Mouse (Mus musculus) C2C12 (cell line): Measurements from ENCODE around the gene Ncan. TPM values are rescaled to one million over a fixed set of nuclear protein-coding genes. Genes with fewer than 3 reads are reported as not detected.

ENCODE experiments used
- H3K27me3 ChIP-seq: one replicate; pipeline ENCODE4 v1.6.1; 2011; ENCODE audit not compliant: control insufficient read depth, insufficient read depth, insufficient read length
- H3K36me3 ChIP-seq: one replicate; pipeline ENCODE4 v1.6.1; 2011; ENCODE audit not compliant: control insufficient read depth, insufficient read depth
- H3K4me3 ChIP-seq: one replicate; pipeline ENCODE4 v1.5.1; 2011; ENCODE audit warnings: mild to moderate bottlenecking, control low read depth; ENCODE audit not compliant: poor library complexity, insufficient read depth, severe bottlenecking
- H3K79me2 ChIP-seq: one replicate; pipeline ENCODE4 v1.6.1; 2011; ENCODE audit not compliant: control insufficient read depth, insufficient read depth
- H3K79me3 ChIP-seq: one replicate; pipeline ENCODE4 v1.6.1; 2011; ENCODE audit warnings: low read depth, control low read depth
- H3ac ChIP-seq: one replicate; pipeline ENCODE3; 2011; ENCODE audit warnings: low read depth; ENCODE audit not compliant: control insufficient read depth, insufficient read length
- CEBPB ChIP-seq: IDR thresholded peaks from one replicate; pipeline ENCODE4 v1.6.1; 2011; ENCODE audit warnings: low read depth, mild to moderate bottlenecking, control low read depth, moderate library complexity
- CTCF ChIP-seq: IDR thresholded peaks from one replicate; pipeline ENCODE4 v1.5.1; 2011; ENCODE audit not compliant: control insufficient read depth, insufficient read depth, insufficient read length
- FOSL1 ChIP-seq: IDR thresholded peaks from one replicate; pipeline ENCODE4 v1.8.0; 2011; ENCODE audit warnings: mild to moderate bottlenecking, low read length; ENCODE audit not compliant: poor library complexity, insufficient read depth, severe bottlenecking
- MAX ChIP-seq: IDR thresholded peaks from one replicate; pipeline ENCODE4 v1.6.1; 2011; ENCODE audit warnings: mild to moderate bottlenecking, control low read depth
- MYOD1 ChIP-seq: IDR thresholded peaks from one replicate; pipeline ENCODE4 v1.6.1; 2011; ENCODE audit warnings: low read depth; ENCODE audit not compliant: control insufficient read depth, insufficient read length
- MYOG ChIP-seq: IDR thresholded peaks from one replicate; pipeline ENCODE4 v1.6.1; 2011; ENCODE audit not compliant: control insufficient read depth, insufficient read length; ENCODE audit errors: extremely low read depth
- USF1 ChIP-seq: IDR thresholded peaks from one replicate; pipeline ENCODE4 v1.6.1; 2011; ENCODE audit warnings: low read depth, mild to moderate bottlenecking, control low read depth, moderate library complexity
- polyA plus RNA-seq: library from polyadenylated mRNA; unstranded; fragments of >200 nt; fragmentation: generic; extraction: Trizol; gene quantifications from one replicate; pipeline ENCODE4 v1.2.1, GENCODE M21; 2012; ENCODE audit warnings: missing spikeins

The Ncan gene
- polyA plus RNA-seq, 1 experiment = not detected

DNA sequence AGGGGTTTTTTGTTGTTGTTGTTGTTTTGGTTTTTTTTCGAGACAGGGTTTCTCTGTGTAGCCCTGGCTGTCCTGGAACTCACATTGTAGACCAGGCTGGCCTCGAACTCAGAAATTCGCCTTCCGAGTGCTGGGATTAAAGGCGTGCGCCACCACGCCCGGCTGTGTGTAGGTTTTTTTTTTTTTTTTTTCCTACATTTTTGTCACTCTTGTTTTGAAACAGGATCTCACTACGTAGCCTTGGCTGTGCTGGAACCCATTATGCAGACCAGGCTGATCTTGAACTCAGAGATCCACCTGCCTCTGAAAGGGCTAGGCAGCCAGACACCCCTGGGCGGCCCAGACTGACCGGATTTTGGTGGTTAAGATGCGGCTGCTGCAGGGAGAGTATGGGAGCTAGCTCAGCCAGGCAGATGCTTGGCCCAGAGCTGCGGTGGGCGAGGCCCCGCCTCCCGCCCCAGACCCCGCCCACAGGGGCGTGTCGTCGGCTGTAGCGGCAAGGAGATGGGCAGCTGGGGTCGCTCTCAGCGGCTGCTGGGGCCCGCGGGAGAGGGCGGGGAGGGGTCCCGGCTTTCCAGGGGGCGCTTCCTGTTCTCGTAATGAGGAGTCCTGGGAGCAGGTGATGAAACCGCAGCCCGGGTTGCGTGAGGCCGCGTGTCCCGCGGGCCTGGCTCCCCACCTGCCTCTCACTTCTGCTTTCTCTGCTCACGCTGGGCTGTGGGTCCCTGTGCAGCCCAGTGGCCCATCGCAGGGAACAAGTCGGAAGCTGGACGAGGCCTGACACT lies 37.6 kb upstream of the Ncan start:
- TF ChIP-seq CEBPB (no peak), FOSL1 (no peak), MYOG (no peak), CTCF (no peak), MAX (no peak), MYOD1 (no peak), USF1 (no peak)
- Histone ChIP-seq H3K36me3 (no peaks in the 10 kb centered on the region), H3K4me3 (no peak overlapping the region), H3ac (no peak overlapping the region), H3K79me2 (no peaks in the 10 kb centered on the region), H3K79me3 (no peaks in the 10 kb centered on the region), H3K27me3 (peaks cover 33% of the 10 kb centered on the region)

DNA sequence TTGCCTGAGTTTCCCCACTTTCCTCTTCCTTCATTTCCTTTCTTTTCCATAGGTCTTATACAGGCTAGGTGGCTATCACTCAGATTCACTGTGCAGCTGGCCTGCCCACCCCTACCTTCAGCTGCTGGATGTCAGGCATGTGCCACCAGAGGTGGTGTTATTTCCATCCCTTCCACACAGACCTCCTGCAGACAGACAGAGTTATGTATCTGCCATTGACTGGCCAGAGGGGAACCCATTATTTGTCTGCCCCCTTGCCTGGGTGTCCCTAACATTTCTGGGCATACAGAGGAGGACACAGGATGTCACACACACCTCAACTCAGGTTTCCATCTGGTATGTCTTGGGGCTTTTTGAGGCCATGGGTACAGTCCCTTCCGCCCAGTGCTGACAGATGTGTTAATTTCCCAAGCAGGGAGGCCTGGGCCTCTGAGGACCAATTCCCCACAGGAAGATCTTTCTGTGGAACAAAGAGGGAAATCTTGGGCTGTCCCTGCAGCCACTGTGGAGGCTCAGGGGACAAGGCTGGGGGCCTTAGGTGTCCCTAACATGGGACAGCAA lies 36.6 kb upstream of the Ncan start:
- H3K27me3 ChIP-seq = peaks cover 32% of the 10 kb centered on the region
- TF ChIP-seq MAX (no peak), CTCF (no peak), MYOD1 (no peak), MYOG (no peak), FOSL1 (no peak), CEBPB (no peak)
- H3ac ChIP-seq = no peak overlapping the region
- H3K36me3 ChIP-seq = no peaks in the 10 kb centered on the region
- H3K4me3 ChIP-seq = no peak overlapping the region
- no peaks in the 10 kb centered on the region for H3K79me3 ChIP-seq
- H3K79me2 ChIP-seq = no peaks in the 10 kb centered on the region

DNA sequence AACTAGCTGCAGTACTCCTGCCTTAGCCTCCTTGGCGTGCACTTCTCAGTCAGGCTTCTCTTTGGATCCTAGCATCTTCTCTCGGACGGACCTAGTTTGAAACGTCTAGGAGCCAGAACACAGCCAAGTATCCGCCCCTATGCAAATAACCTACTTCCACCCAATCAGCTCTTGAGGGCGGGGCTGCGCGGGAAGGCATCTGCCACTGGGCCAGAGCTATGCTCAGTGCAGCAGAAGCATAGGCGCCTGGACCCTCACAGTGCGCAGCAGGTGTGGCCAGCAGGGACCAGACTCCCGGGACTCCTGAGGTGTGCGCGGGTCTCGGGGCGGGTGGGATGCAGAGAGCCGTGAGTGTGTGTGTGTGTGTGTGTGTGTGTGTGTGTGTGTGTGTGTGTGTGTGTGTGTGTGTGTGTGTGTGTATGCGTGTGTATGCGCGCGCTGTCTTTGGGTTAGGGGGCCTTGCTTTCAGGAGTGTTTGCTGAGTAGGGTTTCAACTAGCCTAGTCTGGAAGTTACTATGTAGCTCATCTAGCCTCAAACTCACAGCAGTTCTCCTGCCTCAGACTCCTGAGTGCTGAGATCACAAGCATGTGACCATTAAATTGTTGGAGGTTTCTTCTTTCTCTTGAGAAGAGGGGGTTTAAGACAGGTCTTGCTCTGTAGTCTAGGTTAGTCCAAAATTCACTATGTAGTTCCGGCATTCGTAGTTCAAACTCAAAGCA lies 32.0 kb upstream of the Ncan start:
- no peak overlapping the region for H3K4me3 ChIP-seq
- no peak overlapping the region for H3ac ChIP-seq
- peaks cover 24% of the 10 kb centered on the region for H3K27me3 ChIP-seq
- no peaks in the 10 kb centered on the region for H3K36me3 ChIP-seq
- no peaks in the 10 kb centered on the region for H3K79me2 ChIP-seq
- H3K79me3 ChIP-seq = no peaks in the 10 kb centered on the region
- TF ChIP-seq FOSL1 = no peak
- no peak for TF ChIP-seq USF1
- TF ChIP-seq CEBPB = no peak
- TF ChIP-seq MYOG = no peak
- no peak for TF ChIP-seq CTCF
- TF ChIP-seq MYOD1 = no peak
- TF ChIP-seq MAX = no peak

DNA sequence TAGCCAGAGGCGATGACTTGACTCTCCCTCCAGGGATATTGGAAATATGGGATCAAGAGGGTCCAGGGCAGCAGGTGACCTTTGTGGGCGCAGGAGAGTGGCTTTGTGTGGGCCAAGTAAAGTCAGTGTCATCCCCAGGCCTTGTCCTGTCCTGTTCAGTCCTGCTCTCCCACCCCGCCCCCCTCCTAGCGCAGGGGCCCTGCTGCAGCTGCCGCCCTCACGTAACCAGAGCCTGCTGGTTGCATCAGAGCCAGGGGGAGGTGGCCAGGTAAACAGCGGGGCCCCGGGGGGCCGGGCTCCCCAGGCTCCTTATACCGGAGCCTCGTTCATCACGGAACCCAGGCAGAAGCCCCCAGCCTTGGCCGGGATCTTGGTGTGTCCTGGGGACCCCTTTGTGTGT lies 29.5 kb upstream of the Ncan start:
- no peak overlapping the region for H3ac ChIP-seq
- H3K27me3 ChIP-seq = peaks cover 10% of the 10 kb centered on the region
- no peaks in the 10 kb centered on the region for H3K79me2 ChIP-seq
- no peak for TF ChIP-seq CTCF
- no peak for TF ChIP-seq MYOD1
- no peak for TF ChIP-seq FOSL1
- no peak for TF ChIP-seq MAX
- no peak for TF ChIP-seq USF1
- no peak for TF ChIP-seq CEBPB
- TF ChIP-seq MYOG = no peak
- H3K4me3 ChIP-seq = no peak overlapping the region
- H3K79me3 ChIP-seq = no peaks in the 10 kb centered on the region
- H3K36me3 ChIP-seq = no peaks in the 10 kb centered on the region

DNA sequence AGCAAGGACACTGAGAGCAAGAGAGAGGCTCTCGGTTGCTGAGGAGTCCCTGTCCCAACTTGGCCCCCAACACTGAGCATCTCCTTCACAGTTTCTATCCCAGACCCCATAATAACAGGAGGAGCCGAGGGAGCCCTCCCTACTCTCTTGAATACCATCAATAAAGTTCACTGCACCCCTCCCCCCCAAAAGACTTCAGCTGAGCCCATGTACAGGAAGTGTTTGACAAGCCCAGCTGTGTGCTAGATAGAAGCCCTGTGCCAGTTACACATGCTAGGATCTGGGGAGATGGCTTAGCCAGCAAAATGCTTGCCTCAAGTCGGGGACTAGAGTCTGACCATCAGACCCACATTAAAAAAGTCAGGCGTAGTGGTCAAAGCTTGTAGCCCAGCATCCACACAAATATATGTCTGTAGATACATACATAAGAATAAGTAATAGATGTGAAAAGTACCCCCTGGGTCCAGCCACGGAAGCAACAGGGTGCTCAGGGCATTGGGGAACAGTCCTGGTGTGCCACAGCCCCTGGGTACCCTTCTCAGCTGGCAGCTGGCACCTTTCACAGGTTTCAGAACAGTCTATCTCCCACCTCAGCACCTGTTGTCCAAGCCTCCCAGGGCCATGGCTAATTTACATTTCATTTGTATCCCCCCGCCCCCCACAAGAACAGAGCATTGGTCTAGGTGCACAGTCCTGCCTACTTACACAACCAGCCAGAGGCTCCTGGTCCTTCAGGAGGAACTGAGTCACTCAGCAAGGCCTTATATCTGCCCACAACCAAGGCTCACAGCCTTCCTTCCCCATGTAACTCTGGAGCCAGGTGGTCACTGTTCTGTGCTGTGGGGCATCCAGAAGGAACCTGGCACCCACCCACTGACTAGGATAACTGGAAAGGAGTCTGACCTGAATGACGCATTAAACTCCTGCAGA lies 27.3 kb upstream of the Ncan start:
- no peaks in the 10 kb centered on the region for H3K36me3 ChIP-seq
- no peak for TF ChIP-seq MYOD1
- TF ChIP-seq CTCF = no peak
- no peak for TF ChIP-seq MYOG
- no peak overlapping the region for H3ac ChIP-seq
- H3K4me3 ChIP-seq = no peak overlapping the region
- no peaks in the 10 kb centered on the region for H3K27me3 ChIP-seq
- H3K79me3 ChIP-seq = no peaks in the 10 kb centered on the region
- H3K79me2 ChIP-seq = no peaks in the 10 kb centered on the region
